Mouse (Mus musculus) intestine, postnatal 0 days (tissue): ENCODE results near the gene C1galt1c1. TPM values are rescaled to one million over a fixed set of nuclear protein-coding genes. Genes with fewer than 3 reads are reported as not detected.
A peak's percentile ranks its signal among the peaks of the same experiment; 100 is the strongest.

Source experiments
- ATAC-seq: fragments of 200-750 bp; cut with Nextera tagmentation; 2 replicates; pipeline ENCODE4 v1.8.0; 2017; ENCODE audit warnings: mild to moderate bottlenecking, moderate TSS enrichment, moderate library complexity
- H3K27ac ChIP-seq: fragments of 300-500 bp; sonication (generic); 2 replicates; pipeline ENCODE4 v1.5.1; 2014; ENCODE audit warnings: mild to moderate bottlenecking, low read depth, low read length, moderate library complexity
- H3K27me3 ChIP-seq: fragments of 300-500 bp; sonication (generic); replicated peaks from 2 replicates; pipeline ENCODE4 v1.6.1; 2014; ENCODE audit warnings: low read length, mixed read lengths; ENCODE audit not compliant: control insufficient read depth, insufficient read depth
- H3K36me3 ChIP-seq: fragments of 300-500 bp; sonication (generic); 2 replicates; pipeline ENCODE4 v1.6.1; 2014; ENCODE audit warnings: mild to moderate bottlenecking, moderate library complexity; ENCODE audit not compliant: control insufficient read depth, insufficient read depth
- H3K4me1 ChIP-seq: fragments of 300-500 bp; sonication (generic); replicated peaks from 2 replicates; pipeline ENCODE4 v1.6.1; 2014; ENCODE audit warnings: antibody characterized with exemption, low read length, mixed read lengths; ENCODE audit not compliant: control insufficient read depth, insufficient read depth
- H3K4me2 ChIP-seq: fragments of 300-500 bp; sonication (generic); replicated peaks from 2 replicates; pipeline ENCODE4 v1.6.1; 2014; ENCODE audit warnings: low read depth, mild to moderate bottlenecking, moderate library complexity
- H3K4me3 ChIP-seq: fragments of 300-500 bp; sonication (generic); 2 replicates; pipeline ENCODE4 v1.5.1; 2014; ENCODE audit warnings: low read depth, low read length
- H3K9ac ChIP-seq: fragments of 300-500 bp; sonication (generic); 2 replicates; pipeline ENCODE4 v1.6.1; 2014; ENCODE audit warnings: mild to moderate bottlenecking, low read depth, low read length
- H3K9me3 ChIP-seq: fragments of 300-500 bp; sonication (generic); 2 replicates; pipeline ENCODE4 v1.6.1; 2016; ENCODE audit warnings: mixed run types; ENCODE audit not compliant: control insufficient read depth
- CTCF ChIP-seq: sonication (generic); IDR thresholded peaks from 2 replicates; pipeline ENCODE4 v1.5.1; 2016; ENCODE audit warnings: low read depth, mild to moderate bottlenecking, control low read depth, antibody characterized with exemption, moderate library complexity
- WGBS: fragments of 180-500 bp; shearing (Covaris S2); extraction: QIAGEN DNeasy Blood & Tissue Kit; methylation state at CpG from one replicate; pipeline ENCODE4 v1.1.7; 2014; 5-methylcytosine and 5-hydroxymethylcytosine counted together
- polyA plus RNA-seq: library from polyadenylated mRNA; unstranded; fragments of >200 nt; fragmentation: Nextera tagmentation; extraction: Ambion mirVana; gene quantifications from 2 replicates; pipeline ENCODE4 v1.2.1, GENCODE M21; 2015

C1galt1c1 gene
- polyA plus RNA-seq, 1 experiment from 2014 or later: 68.9 TPM

- no peaks in the 10 kb centered on the region for H3K9me3 ChIP-seq
- 60% methylated on average over 6 of the region's 7 CpGs for WGBS
- TF ChIP-seq CTCF: no peak
- no peak overlapping the region for H3K4me2 ChIP-seq
- no peak overlapping the region for H3K9ac ChIP-seq
- no peaks in the 10 kb centered on the region for H3K4me1 ChIP-seq
- H3K27ac ChIP-seq: no peak overlapping the region
- no peak overlapping the region for H3K4me3 ChIP-seq
- no peaks in the 10 kb centered on the region for H3K36me3 ChIP-seq
- H3K27me3 ChIP-seq: no peaks in the 10 kb centered on the region
- ATAC-seq: no peak
Observed at GRCm38 (mm10) chrX:38651167-38651566, 16.3 kb upstream of the C1galt1c1 start.

GRCm38 (mm10) chrX:38650404-38651039 lies 15.6 kb upstream of the C1galt1c1 start:
- H3K9ac ChIP-seq: no peak overlapping the region

DNA sequence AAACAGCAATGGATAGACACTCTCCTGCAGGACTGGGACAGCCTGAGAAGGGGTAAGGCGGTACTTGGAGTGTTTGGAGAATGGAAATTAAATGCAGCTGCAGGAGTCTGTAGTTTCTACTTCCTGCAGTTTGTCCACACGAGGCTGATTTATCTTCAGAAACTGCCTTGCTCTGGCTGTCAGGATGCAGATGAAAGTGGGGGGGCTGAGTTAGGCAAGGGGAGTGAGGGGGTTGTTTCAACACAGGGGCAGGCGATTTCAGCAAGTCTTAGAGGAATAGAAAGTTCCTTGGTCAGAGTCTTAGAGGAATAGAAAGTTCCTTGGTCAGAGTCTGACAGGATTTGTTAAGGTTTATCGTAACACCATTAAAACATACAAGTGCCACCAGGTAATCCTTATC lies 7.3 kb upstream of the C1galt1c1 start:
- no peak for ATAC-seq
- H3K27ac ChIP-seq: no peak overlapping the region; the same call in 1 of the 2 replicates
- H3K9ac ChIP-seq: no peak overlapping the region
- no peak overlapping the region for H3K4me2 ChIP-seq
- H3K36me3 ChIP-seq: no peaks in the 10 kb centered on the region
- H3K4me1 ChIP-seq: no peaks in the 10 kb centered on the region
- H3K9me3 ChIP-seq: no peaks in the 10 kb centered on the region
- no peaks in the 10 kb centered on the region for H3K27me3 ChIP-seq
- no peak for TF ChIP-seq CTCF
- WGBS: 36% methylated on average over 4 of the region's 4 CpGs
- H3K4me3 ChIP-seq: no peak overlapping the region

More at GRCm38 (mm10) chrX:38650404-38651039, 15.6 kb upstream of the C1galt1c1 start:
- no peak overlapping the region for H3K4me3 ChIP-seq
- no peaks in the 10 kb centered on the region for H3K4me1 ChIP-seq
- no peaks in the 10 kb centered on the region for H3K36me3 ChIP-seq
- 64% methylated on average over 9 of the region's 9 CpGs for WGBS
- H3K27me3 ChIP-seq: no peaks in the 10 kb centered on the region
- no peaks in the 10 kb centered on the region for H3K9me3 ChIP-seq
- ATAC-seq: no peak
- H3K27ac ChIP-seq: no peak overlapping the region
- peak; percentile 46 for TF ChIP-seq CTCF
- H3K4me2 ChIP-seq: no peak overlapping the region

DNA sequence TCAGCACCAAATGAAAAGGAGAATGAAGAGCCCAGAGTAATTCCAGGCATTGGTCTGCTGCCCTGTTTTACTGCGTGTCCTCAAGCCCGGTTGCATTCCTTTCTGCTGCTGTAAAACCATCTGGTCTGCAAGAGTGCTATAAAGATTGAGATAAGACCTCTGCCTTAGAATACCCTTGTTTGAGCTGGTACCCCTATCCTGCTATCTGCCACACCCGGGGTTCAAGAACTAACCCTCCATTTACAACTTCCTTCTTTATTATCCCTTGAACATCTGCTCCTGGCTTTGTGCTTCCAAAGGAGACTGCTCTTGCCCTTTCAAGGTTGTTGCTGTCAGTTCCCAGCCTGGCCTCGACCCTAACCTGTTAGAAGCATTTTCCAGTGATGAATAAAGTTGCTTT lies 6.5 kb upstream of the C1galt1c1 start:
- peak; percentile 83 for ATAC-seq
- H3K9ac ChIP-seq: no peak overlapping the region
- no peak for TF ChIP-seq CTCF
- 27% methylated on average over 4 of the region's 4 CpGs for WGBS
- no peak overlapping the region for H3K4me3 ChIP-seq
- no peak overlapping the region for H3K27ac ChIP-seq
- no peaks in the 10 kb centered on the region for H3K36me3 ChIP-seq
- H3K27me3 ChIP-seq: no peaks in the 10 kb centered on the region
- H3K4me1 ChIP-seq: no peaks in the 10 kb centered on the region
- no peaks in the 10 kb centered on the region for H3K9me3 ChIP-seq
- H3K4me2 ChIP-seq: no peak overlapping the region

DNA sequence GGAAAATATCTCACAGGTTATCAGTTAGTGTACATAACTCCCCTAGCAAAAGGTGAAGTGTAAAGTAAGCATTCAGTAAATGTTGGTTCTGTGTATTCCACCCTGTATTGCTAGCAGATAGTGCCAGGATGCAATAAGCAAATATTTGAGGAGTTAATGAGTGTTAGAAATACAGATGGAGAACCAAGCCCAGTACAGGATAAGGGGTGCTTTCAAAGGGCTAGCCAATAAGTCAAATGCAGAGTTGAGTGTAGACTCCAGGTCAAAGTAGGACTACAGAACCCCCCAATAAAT lies 698 bp upstream of the C1galt1c1 start:
- ATAC-seq: peak; percentile 4
- Histone ChIP-seq H3K4me1 (no peaks in the 10 kb centered on the region), H3K4me3 (peak overlapping the region; percentile 30), H3K27me3 (no peaks in the 10 kb centered on the region), H3K4me2 (peak overlapping the region; percentile 54), H3K9ac (no peak overlapping the region), H3K36me3 (no peaks in the 10 kb centered on the region), H3K27ac (no peak overlapping the region; the same call in 1 of the 2 replicates), H3K9me3 (no peaks in the 10 kb centered on the region)
- no peak for TF ChIP-seq CTCF

- TF ChIP-seq CTCF: no peak
- Histone ChIP-seq H3K9ac (peak overlapping the region; percentile 35; the same call in 1 of the 2 replicates), H3K36me3 (no peaks in the 10 kb centered on the region), H3K27ac (peak overlapping the region; percentile 79), H3K9me3 (no peaks in the 10 kb centered on the region), H3K4me2 (peak overlapping the region; percentile 62), H3K27me3 (no peaks in the 10 kb centered on the region), H3K4me3 (peak overlapping the region; percentile 49), H3K4me1 (no peaks in the 10 kb centered on the region)
- 16% methylated on average over 3 of the region's 3 CpGs for whole genome bisulfite sequencing
- ATAC-seq: peak; percentile 45
Observed at GRCm38 (mm10) chrX:38600995-38601369, 33.9 kb downstream of the C1galt1c1 start.
